Mouse (Mus musculus) right cerebral cortex, adult 2 months (tissue): Measurements from ENCODE around the gene Wdr4.

Source experiments
- DNase-seq, 2 experiments: peaks; one replicate each; pipeline ENCODE4 v3.0.0; 2021 to 2022; ENCODE audit warnings: low spot score in 2 of 2

Gene Wdr4

DNA sequence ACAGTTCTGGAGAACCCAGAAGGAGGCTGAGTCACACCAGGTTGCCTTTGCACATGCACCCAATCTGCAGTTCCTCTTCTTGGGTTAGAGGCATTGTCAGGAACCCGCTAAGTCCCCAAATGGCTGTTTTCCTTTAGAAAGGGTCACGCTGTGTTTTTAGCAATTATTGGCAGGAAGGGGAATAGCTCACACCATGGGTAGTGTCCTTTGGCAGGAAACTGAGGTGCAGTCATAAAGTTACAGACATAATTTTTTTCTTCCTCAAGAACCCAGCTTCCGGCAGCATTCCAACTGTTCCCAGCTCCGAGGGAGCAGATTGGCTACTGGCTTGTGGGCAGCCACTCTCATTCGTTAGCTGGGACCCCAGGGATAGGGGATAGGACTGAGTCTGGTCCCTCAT is 72.0 kb downstream of the Wdr4 start:
- DNase-seq = no peak

GRCm38 (mm10) chr17:31445061-31445731 is 74.6 kb downstream of the Wdr4 start:
- no peak for DNase-seq
